Mouse (Mus musculus): ENCODE results near the gene Glrx5. TPM values are rescaled to one million over a fixed set of nuclear protein-coding genes. Genes with fewer than 3 reads are reported as not detected.

Gene Glrx5
- total RNA-seq, 2 experiments from 2014 or later, result 62.9 to 65.1 TPM

Small RNA genes within 50 kb of the gene (microRNA-seq; reads per million reads assigned to microRNA genes)
- 6.6 reads per million, percentile 24 among the genes with 10 or more reads in this experiment for gene Mir3069

Other genes with a start within 250 kb of the Glrx5 start
- 10 to 100 TPM; 18.1 to 24.5 TPM for gene Clmn, start 167.6 kb upstream of the Glrx5 start, total RNA-seq (2021)
- under 1 TPM; 0.79 to 0.81 TPM for gene Syne3, start 22.9 kb upstream of the Glrx5 start, total RNA-seq (2021)
- not detected for gene Tcl1b2, start 113.3 kb downstream of the Glrx5 start, total RNA-seq (2021)
- not detected for gene Tcl1b1, start 127.0 kb downstream of the Glrx5 start, total RNA-seq (2021)
- not detected for gene Tcl1b5, start 143.7 kb downstream of the Glrx5 start, total RNA-seq (2021)
- not detected for gene Tcl1b3, start 158.4 kb downstream of the Glrx5 start, total RNA-seq (2021)
- gene Tcl1b4, start 169.3 kb downstream of the Glrx5 start, total RNA-seq (2021), result not detected
- not detected for gene Tcl1, start 190.1 kb downstream of the Glrx5 start, total RNA-seq (2021)